Mouse (Mus musculus): ENCODE measurements at regions not wholly inside any gene's neighbourhood (a gene's known extent, or its start where the extent isn't known, plus 50 kb on each side); places are given as distances from the start of the nearest gene placed in this dataset.

GRCm38 (mm10) chr16:46581115-46581514 lies 82.8 kb upstream of the Nectin3 start:
- TF ChIP-seq CTCF (IDR thresholded peaks at IDR 0.05; ENCODE audit: borderline replicate concordance, insufficient read depth, low read length), result no peak
- TF ChIP-seq POLR2A (IDR thresholded peaks at IDR 0.05; ENCODE audit: low read depth, low read length), result no peak

Measured in embryonic fibroblast, embryonic 13.5 days (primary cell).